Mouse (Mus musculus) lung, embryonic 16.5 days (tissue): ENCODE results near the gene Sephs2. TPM values are rescaled to one million over a fixed set of nuclear protein-coding genes. Genes with fewer than 3 reads are reported as not detected.

Experiments
- ATAC-seq: fragments of 200-750 bp; cut with Nextera tagmentation; 2 replicates; pipeline ENCODE4 v1.8.0; 2017; ENCODE audit warnings: low read depth, mild to moderate bottlenecking, moderate library complexity
- H3K27ac ChIP-seq: fragments of 300-500 bp; sonication (generic); 2 replicates; pipeline ENCODE4 v1.5.1; 2014; ENCODE audit warnings: mild to moderate bottlenecking, control low read depth, low read length
- H3K27me3 ChIP-seq: fragments of 300-500 bp; sonication (generic); 2 replicates; pipeline ENCODE4 v1.6.1; 2014; ENCODE audit warnings: low read depth, low read length, mixed read lengths; ENCODE audit not compliant: control insufficient read depth, insufficient read depth
- H3K36me3 ChIP-seq: fragments of 300-500 bp; sonication (generic); 2 replicates; pipeline ENCODE4 v1.6.1; 2014; ENCODE audit warnings: low read length; ENCODE audit not compliant: control insufficient read depth, insufficient read depth
- H3K4me1 ChIP-seq: fragments of 300-500 bp; sonication (generic); replicated peaks from 2 replicates; pipeline ENCODE4 v1.6.1; 2014; ENCODE audit warnings: low read length, mixed read lengths; ENCODE audit not compliant: control insufficient read depth, insufficient read depth
- H3K4me2 ChIP-seq: fragments of 300-500 bp; sonication (generic); 2 replicates; pipeline ENCODE4 v1.6.1; 2014; ENCODE audit warnings: low read depth, low read length, control low read depth
- H3K4me3 ChIP-seq: fragments of 300-500 bp; sonication (generic); 2 replicates; pipeline ENCODE4 v1.5.1; 2014; ENCODE audit warnings: mild to moderate bottlenecking, low read length, control low read depth
- H3K9ac ChIP-seq: fragments of 300-500 bp; sonication (generic); 2 replicates; pipeline ENCODE4 v1.6.1; 2014; ENCODE audit warnings: low read length, control low read depth
- H3K9me3 ChIP-seq: fragments of 300-500 bp; sonication (generic); 2 replicates; pipeline ENCODE4 v1.6.1; 2016; ENCODE audit warnings: low read length; ENCODE audit not compliant: control insufficient read depth
- WGBS: fragments of 180-500 bp; shearing (Covaris S2); extraction: QIAGEN DNeasy Blood & Tissue Kit; methylation state at CpG from one replicate; pipeline ENCODE4 v1.1.7; 2014; 5-methylcytosine and 5-hydroxymethylcytosine counted together
- polyA plus RNA-seq: library from polyadenylated mRNA; unstranded; fragments of >200 nt; fragmentation: Nextera tagmentation; extraction: Ambion mirVana; gene quantifications from 2 replicates; pipeline ENCODE4 v1.2.1, GENCODE M21; 2015

Sephs2 gene
- polyA plus RNA-seq, 1 experiment from 2014 or later = 54.5 TPM

DNA sequence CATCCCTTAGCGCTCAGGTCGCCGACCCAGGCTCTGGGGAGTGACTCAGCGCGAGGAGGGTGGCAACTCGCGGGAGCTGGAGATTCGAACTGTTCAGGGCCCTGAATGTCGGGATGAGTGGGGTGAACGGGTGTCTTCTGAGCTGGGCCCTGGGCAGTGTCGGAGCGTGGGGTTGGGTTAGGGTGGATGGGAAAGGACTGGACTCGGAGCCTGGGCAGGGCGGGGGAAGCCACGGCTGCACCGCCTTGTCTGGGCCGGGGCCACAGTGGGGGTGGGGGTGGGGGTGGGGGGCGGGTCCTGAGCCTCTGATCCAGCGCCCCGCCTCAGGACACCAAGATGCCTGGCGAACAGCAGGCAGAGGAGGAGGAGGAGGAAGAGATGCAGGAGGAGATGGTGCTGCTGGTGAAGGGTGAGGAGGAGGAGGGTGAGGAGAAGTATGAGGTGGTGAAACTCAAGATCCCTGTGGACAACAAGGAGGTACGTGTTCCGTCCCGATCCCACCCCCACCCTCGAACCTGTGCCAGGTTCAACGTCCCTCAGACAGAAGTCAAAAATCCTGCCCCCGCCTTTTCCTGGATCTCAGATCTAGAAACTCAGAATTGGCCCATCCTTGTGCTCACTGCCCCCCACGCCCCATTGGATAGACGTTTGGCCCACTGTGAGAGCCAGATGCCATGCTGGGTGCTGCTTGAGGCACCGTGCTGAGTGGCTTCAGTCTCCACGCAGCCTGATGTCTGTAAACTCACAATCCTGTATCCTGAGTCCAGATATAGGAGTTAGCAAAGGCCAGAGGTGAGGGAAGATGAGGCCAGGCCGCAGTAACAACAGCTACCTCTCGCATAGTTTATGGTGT lies 29.0 kb downstream of the Sephs2 start:
- Histone ChIP-seq H3K27me3 (no peaks in the 10 kb centered on the region), H3K27ac (peak overlapping the region; percentile 95), H3K9ac (peak overlapping the region; percentile 97), H3K4me1 (peaks cover 19% of the 10 kb centered on the region), H3K9me3 (0 out of 2 replicates have a peak, but pooled peaks cover 2% of the 10 kb centered on the region), H3K4me2 (peak overlapping the region; percentile 84), H3K4me3 (peak overlapping the region; percentile 94), H3K36me3 (peaks cover 5% of the 10 kb centered on the region; the same call in 1 of the 2 replicates)
- ATAC-seq = peak; percentile 82
- 7% methylated on average over 33 of the region's 33 CpGs for WGBS

DNA sequence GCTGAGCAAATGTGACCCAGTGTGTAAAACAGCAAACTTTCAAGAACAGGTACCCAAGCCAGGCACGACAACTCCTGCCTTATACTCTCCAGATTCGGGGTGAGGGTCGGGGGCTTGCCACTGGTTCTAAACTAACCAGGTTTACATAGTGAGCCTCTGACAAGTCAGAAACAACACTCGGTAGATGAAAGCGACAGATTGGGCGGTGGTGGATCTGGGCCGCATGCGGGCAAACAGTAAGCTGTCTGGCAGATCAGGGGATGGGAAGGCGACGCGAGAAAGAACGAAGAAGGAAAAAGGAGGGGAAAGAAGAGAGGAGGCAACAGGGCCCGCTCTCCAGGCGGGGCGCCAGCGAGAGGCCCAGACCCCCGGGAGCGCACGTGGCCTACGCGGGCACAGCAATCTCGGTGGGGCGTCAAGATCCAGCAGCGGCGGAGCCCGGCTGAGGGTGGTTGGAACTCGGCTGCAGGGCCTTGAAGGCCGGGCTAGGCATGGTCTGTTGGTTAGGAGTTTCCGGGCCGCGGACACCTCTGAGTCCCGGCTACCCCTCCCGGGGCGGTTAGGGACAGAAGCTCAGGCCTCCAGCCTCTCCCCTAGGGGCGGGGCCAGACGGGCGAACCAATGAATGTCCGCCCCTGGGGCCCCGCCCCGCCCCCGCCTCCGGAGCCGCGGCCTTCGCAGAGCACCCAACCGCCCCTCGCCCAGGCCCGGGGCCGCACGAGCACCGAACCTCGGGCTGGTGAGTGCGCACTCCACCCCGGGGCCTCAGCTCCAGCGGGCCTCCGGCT lies 29.8 kb downstream of the Sephs2 start, which contains the start of gene Zfp771:
Zfp771 (plus strand) TSS at position 405 of the 788 bp plus-strand sequence.
- Histone ChIP-seq H3K9me3 (0 out of 2 replicates have a peak, but pooled peaks cover 2% of the 10 kb centered on the region), H3K27me3 (no peaks in the 10 kb centered on the region), H3K27ac (peak within 1 kb of the TSS; percentile 95), H3K9ac (peak within 1 kb of the TSS; percentile 97), H3K4me1 (peaks cover 19% of the 10 kb centered on the region), H3K4me2 (peak within 1 kb of the TSS; percentile 84), H3K36me3 (peaks cover 5% of the 10 kb centered on the region; the same call in 1 of the 2 replicates), H3K4me3 (peak within 1 kb of the TSS; percentile 94)
- under 1% methylated on average over 47 of the region's 56 CpGs for WGBS
- peak; percentile 98 for ATAC-seq

DNA sequence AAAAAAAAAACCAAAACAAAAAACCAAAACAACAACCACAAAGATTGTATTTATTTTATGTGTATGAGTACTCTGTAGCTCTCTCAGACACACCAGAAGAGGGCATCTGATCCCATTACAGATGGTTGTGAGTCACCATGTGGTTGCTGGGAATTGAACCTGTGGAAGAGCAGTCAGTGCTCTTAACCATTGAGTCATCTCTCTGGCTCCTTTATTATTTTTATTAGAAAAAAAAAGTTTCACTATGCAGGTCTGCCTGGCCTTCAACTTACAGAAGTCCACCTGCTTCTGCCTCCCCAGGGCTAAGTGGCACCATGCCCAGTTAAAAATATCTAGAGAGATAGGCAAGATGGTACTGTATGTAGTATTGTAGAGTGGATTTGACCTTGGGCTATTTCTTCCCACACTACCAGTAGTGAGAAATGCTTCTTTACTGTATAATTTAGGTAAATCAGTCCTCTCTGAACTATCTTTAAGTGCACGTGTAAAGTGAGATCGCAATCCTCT lies 30.4 kb downstream of the Sephs2 start:
- Histone ChIP-seq H3K36me3 (peaks cover 3% of the 10 kb centered on the region), H3K4me1 (peaks cover 19% of the 10 kb centered on the region), H3K4me2 (peak overlapping the region; percentile 84), H3K27me3 (no peaks in the 10 kb centered on the region), H3K9ac (peak overlapping the region; percentile 97), H3K9me3 (0 out of 2 replicates have a peak, but pooled peaks cover 2% of the 10 kb centered on the region), H3K27ac (peak overlapping the region; percentile 94), H3K4me3 (peak overlapping the region; percentile 94)
- no peak for ATAC-seq
- 35% methylated on average over 2 of the region's 2 CpGs for WGBS

DNA sequence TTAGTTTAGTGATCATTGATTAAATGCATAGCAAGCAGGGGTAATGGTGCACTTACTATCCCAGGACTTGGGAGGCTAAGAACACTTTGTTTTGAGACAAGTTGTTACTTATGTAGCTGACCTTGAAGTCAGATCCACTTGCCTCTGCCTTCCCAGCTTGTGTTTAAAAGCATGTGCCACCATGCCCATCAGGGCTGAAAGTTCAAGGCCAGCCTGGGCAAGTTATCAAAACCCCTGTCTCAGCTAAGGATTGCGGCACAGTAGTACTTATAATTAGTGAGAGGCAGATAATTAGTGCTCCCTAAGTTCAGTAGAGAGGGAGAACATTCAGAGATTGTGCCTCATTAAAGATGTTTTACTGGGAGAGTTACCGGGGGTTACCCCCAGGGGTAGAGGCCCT lies 39.1 kb downstream of the Sephs2 start:
- no peak overlapping the region; the same call in 1 of the 2 replicates for H3K4me2 ChIP-seq
- H3K27ac ChIP-seq = no peak overlapping the region
- H3K4me1 ChIP-seq = peaks cover 26% of the 10 kb centered on the region
- no peak overlapping the region for H3K9ac ChIP-seq
- no peaks in the 10 kb centered on the region for H3K27me3 ChIP-seq
- H3K36me3 ChIP-seq = peaks cover 29% of the 10 kb centered on the region
- 96% methylated on average over 2 of the region's 2 CpGs for whole genome bisulfite sequencing
- no peak for ATAC-seq
- H3K9me3 ChIP-seq = no peaks in the 10 kb centered on the region
- H3K4me3 ChIP-seq = no peak overlapping the region

DNA sequence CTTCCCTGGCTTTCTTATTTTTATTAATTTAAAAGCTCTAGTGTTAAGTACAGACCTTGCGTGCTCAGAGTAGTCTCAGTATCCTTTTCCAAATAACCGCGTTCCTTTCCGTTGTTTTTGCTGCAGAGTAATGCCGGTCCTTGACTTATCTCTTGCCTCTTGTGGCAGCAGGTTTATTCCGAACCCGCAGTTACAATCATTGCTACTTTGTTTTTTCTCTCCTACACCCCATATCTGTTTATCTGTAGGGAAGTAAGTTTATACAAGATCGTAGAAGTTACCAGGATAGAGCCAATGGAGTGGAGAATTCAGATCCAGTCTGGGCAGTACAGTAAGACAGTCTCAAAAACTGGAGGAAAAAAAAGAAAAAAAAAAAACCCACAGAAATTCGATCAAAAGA lies 40.1 kb downstream of the Sephs2 start:
- Histone ChIP-seq H3K27ac (peak overlapping the region; percentile 99), H3K4me3 (peak overlapping the region; percentile 98), H3K9me3 (no peaks in the 10 kb centered on the region), H3K36me3 (peaks cover 31% of the 10 kb centered on the region), H3K27me3 (no peaks in the 10 kb centered on the region), H3K4me2 (peak overlapping the region; percentile 76), H3K4me1 (peaks cover 26% of the 10 kb centered on the region), H3K9ac (peak overlapping the region; percentile 97)
- under 1% methylated on average over 9 of the region's 9 CpGs for WGBS
- no peak for ATAC-seq

DNA sequence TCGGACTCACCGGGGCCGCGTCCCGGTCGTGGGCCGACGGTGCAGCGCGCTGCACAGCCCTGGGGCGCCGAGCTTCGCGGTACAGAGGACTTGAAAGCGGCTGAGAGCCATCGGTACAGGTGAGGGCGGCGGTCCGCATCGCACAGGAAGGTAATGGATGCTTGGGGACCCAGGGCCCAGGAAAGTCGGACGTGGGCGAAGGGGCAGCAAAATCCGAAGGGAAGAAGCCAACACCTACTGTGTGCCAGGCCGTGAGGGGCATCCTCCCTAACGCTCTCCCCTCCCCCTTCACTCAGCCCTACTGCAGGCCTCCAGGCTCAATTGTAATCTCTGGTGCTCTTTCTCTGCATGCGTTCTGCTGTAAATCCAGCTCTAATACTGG lies 40.5 kb downstream of the Sephs2 start:
- H3K4me1 ChIP-seq = peaks cover 26% of the 10 kb centered on the region
- H3K4me3 ChIP-seq = peak overlapping the region; percentile 98
- peak overlapping the region; percentile 97 for H3K9ac ChIP-seq
- peak overlapping the region; percentile 99 for H3K27ac ChIP-seq
- WGBS = under 1% methylated on average over 27 of the region's 27 CpGs
- peaks cover 31% of the 10 kb centered on the region for H3K36me3 ChIP-seq
- no peaks in the 10 kb centered on the region for H3K9me3 ChIP-seq
- peak; percentile 48 for ATAC-seq
- H3K27me3 ChIP-seq = no peaks in the 10 kb centered on the region
- H3K4me2 ChIP-seq = peak overlapping the region; percentile 76

DNA sequence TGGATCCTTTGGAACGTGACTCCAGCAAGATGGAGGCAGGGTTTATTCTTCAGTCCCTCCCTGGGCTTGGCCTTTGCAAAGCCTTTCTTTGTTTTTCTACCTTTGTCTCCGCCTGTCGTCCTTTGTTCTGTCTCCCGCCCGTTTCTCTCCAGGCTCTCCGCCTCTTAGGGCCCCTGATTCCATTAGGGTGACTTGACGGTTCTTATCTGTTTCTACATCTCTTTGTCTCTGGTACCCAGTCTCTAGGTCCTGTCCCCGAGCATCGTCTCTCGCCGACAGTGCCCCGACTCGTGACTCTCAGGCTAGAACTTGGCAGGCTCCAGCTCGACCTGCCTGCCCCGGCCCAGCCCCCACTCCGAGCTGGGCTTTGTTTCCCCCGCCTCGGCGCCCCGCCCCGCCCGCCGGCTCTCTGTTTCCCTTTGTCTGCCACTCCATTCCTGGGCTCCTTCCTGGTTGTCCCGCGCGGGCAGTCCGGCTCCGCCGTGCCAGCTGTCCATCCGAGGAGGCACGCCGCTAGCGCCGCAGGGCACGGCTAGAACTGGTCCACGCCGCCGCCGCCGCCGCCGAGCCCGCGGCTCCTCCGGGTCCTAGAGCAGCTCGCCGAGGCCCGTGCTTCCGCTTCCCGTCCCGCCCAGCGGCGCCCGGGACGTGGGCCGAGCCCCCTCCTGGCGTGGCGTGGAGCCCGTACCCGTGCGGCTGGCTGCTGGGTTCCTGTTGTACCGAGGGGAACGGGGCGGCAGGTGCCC lies 41.1 kb downstream of the Sephs2 start, which contains the start of the genes Zfp553 and Sept1:
Zfp553 (plus strand) TSS at position 440 of the 746 bp plus-strand sequence.
Sept1 (minus strand) TSS at position 509 of the 746 bp plus-strand sequence.
- H3K27me3 ChIP-seq = no peaks in the 10 kb centered on the region
- no peaks in the 10 kb centered on the region for H3K9me3 ChIP-seq
- peak within 1 kb of the TSS; percentile 76 for H3K4me2 ChIP-seq
- peak; percentile 94 for ATAC-seq
- H3K27ac ChIP-seq = peak within 1 kb of the TSS; percentile 99
- peaks cover 26% of the 10 kb centered on the region for H3K4me1 ChIP-seq
- peak within 1 kb of the TSS; percentile 97 for H3K9ac ChIP-seq
- H3K36me3 ChIP-seq = peaks cover 26% of the 10 kb centered on the region
- under 1% methylated on average over 61 of the region's 64 CpGs for WGBS
- peak within 1 kb of the TSS; percentile 98 for H3K4me3 ChIP-seq

DNA sequence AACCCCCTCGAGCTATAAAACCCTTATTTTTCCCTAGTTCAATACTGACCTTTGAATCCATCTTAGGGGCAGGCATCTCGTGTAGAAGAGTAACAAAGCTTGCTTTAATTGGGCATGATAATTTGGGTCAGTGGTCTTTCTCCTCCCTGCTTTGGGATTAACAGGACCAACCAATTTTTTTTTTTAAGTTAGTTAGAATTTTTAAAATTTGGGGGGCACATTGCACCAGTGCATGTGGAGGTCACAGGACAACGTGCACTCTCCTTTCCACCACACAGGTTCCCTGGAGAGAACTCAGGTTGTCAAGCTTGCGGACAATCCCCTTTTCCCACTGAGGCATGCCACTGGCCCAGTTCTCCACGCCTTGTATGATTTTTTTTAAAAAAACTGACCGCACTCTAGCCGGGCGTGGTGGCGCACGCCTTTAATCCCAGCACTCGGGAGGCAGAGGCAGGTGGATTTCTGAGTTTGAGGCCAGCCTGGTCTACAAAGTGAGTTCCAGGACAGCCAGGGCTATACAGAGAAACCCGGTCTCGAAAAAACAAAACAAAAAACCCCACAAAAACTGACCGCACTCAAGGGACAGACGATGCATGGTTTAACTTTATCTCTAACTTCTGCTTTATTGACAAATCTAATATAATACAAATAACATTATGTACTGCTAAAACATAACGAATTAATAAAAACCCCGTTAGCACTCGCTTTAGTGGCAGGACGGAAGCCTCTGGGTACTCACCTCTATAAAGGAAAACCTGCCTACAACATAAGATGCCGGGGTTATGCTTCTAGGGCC lies 41.8 kb downstream of the Sephs2 start:
- H3K4me2 ChIP-seq = peak overlapping the region; percentile 62
- H3K36me3 ChIP-seq = peaks cover 22% of the 10 kb centered on the region
- H3K27ac ChIP-seq = peak overlapping the region; percentile 99
- peaks cover 26% of the 10 kb centered on the region for H3K4me1 ChIP-seq
- ATAC-seq = no peak; the same call in 1 of the 2 replicates
- H3K4me3 ChIP-seq = peak overlapping the region; percentile 98
- 2% methylated on average over 20 of the region's 20 CpGs for WGBS
- no peaks in the 10 kb centered on the region for H3K27me3 ChIP-seq
- H3K9me3 ChIP-seq = no peaks in the 10 kb centered on the region
- peak overlapping the region; percentile 97 for H3K9ac ChIP-seq
